Mouse (Mus musculus) hindbrain, embryonic 10.5 days (tissue): ENCODE data around the gene Srsf10. TPM values are rescaled to one million over a fixed set of nuclear protein-coding genes. Genes with fewer than 3 reads are reported as not detected.

Source experiments
- DNase-seq: peaks from one replicate; pipeline ENCODE4 v3.0.0-alpha.2; 2017; ENCODE audit warnings: low spot score
- H3K27ac ChIP-seq: fragments of 300-500 bp; sonication (generic); 2 replicates; pipeline ENCODE4 v1.5.1; 2016; ENCODE audit warnings: mild to moderate bottlenecking, moderate library complexity
- H3K27me3 ChIP-seq: fragments of 300-500 bp; sonication (generic); 2 replicates; pipeline ENCODE4 v1.6.1; 2016; ENCODE audit warnings: mild to moderate bottlenecking; ENCODE audit not compliant: poor library complexity, insufficient read depth, severe bottlenecking
- H3K36me3 ChIP-seq: fragments of 300-500 bp; sonication (generic); 2 replicates; pipeline ENCODE4 v1.6.1; 2016; ENCODE audit warnings: mild to moderate bottlenecking, moderate library complexity
- H3K4me1 ChIP-seq: fragments of 300-500 bp; sonication (generic); replicated peaks from 2 replicates; pipeline ENCODE4 v1.6.1; 2016; ENCODE audit warnings: mild to moderate bottlenecking
- H3K4me3 ChIP-seq: fragments of 300-500 bp; sonication (generic); 2 replicates; pipeline ENCODE4 v1.5.1; 2016; ENCODE audit warnings: mild to moderate bottlenecking, moderate library complexity
- H3K9me3 ChIP-seq: fragments of 300-500 bp; sonication (generic); 2 replicates; pipeline ENCODE4 v1.6.1; 2016; ENCODE audit warnings: mild to moderate bottlenecking, moderate library complexity
- WGBS: fragments of 180-500 bp; shearing (Covaris S2); methylation state at CpG from one replicate; pipeline ENCODE4 v1.1.7; 2016; 5-methylcytosine and 5-hydroxymethylcytosine counted together
- polyA plus RNA-seq: library from polyadenylated mRNA; unstranded; fragments of >200 nt; fragmentation: Nextera tagmentation; extraction: Ambion mirVana; gene quantifications from 2 replicates; pipeline ENCODE4 v1.2.1, GENCODE M21; 2016

The Srsf10 gene
- polyA plus RNA-seq: 283 and 352 TPM in 2 replicates

GRCm38 (mm10) chr4:135855536-135856222 lies at the start of gene Srsf10:
Srsf10 (plus strand) TSS chr4:135855747.
- peaks cover 20% of the 10 kb centered on the region for H3K36me3 ChIP-seq
- no peaks in the 10 kb centered on the region for H3K9me3 ChIP-seq
- peak within 1 kb of the TSS; percentile 99 for H3K27ac ChIP-seq
- DNase-seq: peak; percentile 99
- H3K27me3 ChIP-seq: no peaks in the 10 kb centered on the region
- H3K4me3 ChIP-seq: peak within 1 kb of the TSS; percentile 93
- H3K4me1 ChIP-seq: peaks cover 55% of the 10 kb centered on the region
- under 1% methylated on average over 67 of the region's 67 CpGs for WGBS

GRCm38 (mm10) chr4:135814896-135815295 lies 40.7 kb upstream of the Srsf10 start:
- Histone ChIP-seq H3K36me3 (no peaks in the 10 kb centered on the region), H3K4me3 (no peak overlapping the region), H3K4me1 (peaks cover 12% of the 10 kb centered on the region), H3K27ac (no peak overlapping the region), H3K9me3 (peaks cover 4% of the 10 kb centered on the region; the same call in 1 of the 2 replicates), H3K27me3 (no peaks in the 10 kb centered on the region)
- 86% methylated on average over 7 of the region's 7 CpGs for WGBS
- no peak for DNase-seq

- Histone ChIP-seq H3K4me3 (no peak overlapping the region), H3K27ac (no peak overlapping the region), H3K9me3 (peaks cover 4% of the 10 kb centered on the region; the same call in 1 of the 2 replicates), H3K27me3 (no peaks in the 10 kb centered on the region), H3K36me3 (no peaks in the 10 kb centered on the region), H3K4me1 (no peaks in the 10 kb centered on the region)
- DNase-seq: peak; percentile 44
- 45% methylated on average over 12 of the region's 12 CpGs for WGBS
Measured at GRCm38 (mm10) chr4:135816905-135817622, 38.5 kb upstream of the Srsf10 start.

- Histone ChIP-seq H3K27ac (no peak overlapping the region), H3K4me1 (no peaks in the 10 kb centered on the region), H3K27me3 (no peaks in the 10 kb centered on the region), H3K4me3 (no peak overlapping the region), H3K36me3 (no peaks in the 10 kb centered on the region), H3K9me3 (no peaks in the 10 kb centered on the region)
- no peak for DNase-seq
- WGBS: 79% methylated on average over 3 of the region's 3 CpGs
Measured at GRCm38 (mm10) chr4:135818366-135818765, 37.2 kb upstream of the Srsf10 start.

- Histone ChIP-seq H3K4me1 (peaks cover 4% of the 10 kb centered on the region; the same call in 1 of the 2 replicates), H3K27ac (no peak overlapping the region), H3K36me3 (no peaks in the 10 kb centered on the region), H3K27me3 (no peaks in the 10 kb centered on the region), H3K4me3 (no peak overlapping the region), H3K9me3 (no peaks in the 10 kb centered on the region)
- 67% methylated on average over 17 of the region's 17 CpGs for WGBS
- DNase-seq: peak; percentile 45
Measured at GRCm38 (mm10) chr4:135819826-135820526, 35.6 kb upstream of the Srsf10 start.

DNA sequence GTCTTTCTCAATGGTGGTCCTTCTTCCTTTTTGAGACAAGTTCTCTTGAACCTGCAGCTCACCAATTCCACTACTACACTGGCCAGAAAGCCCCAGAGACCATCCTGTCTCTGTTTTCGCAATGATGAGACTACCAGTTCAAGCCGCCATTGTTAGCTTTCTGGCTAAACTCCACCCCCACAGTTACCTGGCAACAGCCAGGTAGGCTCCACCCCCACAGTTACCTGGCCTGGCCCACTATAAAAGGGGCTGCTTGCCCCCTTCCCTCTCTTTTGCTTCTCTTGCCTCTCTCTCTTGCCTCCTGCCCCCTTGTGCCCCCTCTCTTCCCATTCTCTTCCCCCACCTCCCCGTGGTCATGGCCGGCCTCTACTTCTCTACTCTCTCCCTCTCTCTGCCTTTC lies 33.8 kb upstream of the Srsf10 start:
- H3K27me3 ChIP-seq: no peaks in the 10 kb centered on the region
- no peaks in the 10 kb centered on the region for H3K9me3 ChIP-seq
- no peaks in the 10 kb centered on the region for H3K36me3 ChIP-seq
- H3K4me1 ChIP-seq: peaks cover 4% of the 10 kb centered on the region; the same call in 1 of the 2 replicates
- WGBS: 85% methylated on average over 4 of the region's 4 CpGs
- no peak overlapping the region for H3K27ac ChIP-seq
- DNase-seq: no peak
- H3K4me3 ChIP-seq: no peak overlapping the region

- H3K27ac ChIP-seq: no peak overlapping the region
- H3K4me3 ChIP-seq: no peak overlapping the region
- H3K9me3 ChIP-seq: no peaks in the 10 kb centered on the region
- no peaks in the 10 kb centered on the region for H3K36me3 ChIP-seq
- H3K27me3 ChIP-seq: no peaks in the 10 kb centered on the region
- H3K4me1 ChIP-seq: peaks cover 6% of the 10 kb centered on the region
- DNase-seq: no peak
- WGBS: 78% methylated on average over 2 of the region's 2 CpGs
Measured at GRCm38 (mm10) chr4:135823298-135823697, 32.2 kb upstream of the Srsf10 start.

GRCm38 (mm10) chr4:135824254-135824653 lies 31.3 kb upstream of the Srsf10 start:
- Histone ChIP-seq H3K4me1 (peaks cover 15% of the 10 kb centered on the region), H3K27ac (no peak overlapping the region), H3K9me3 (no peaks in the 10 kb centered on the region), H3K27me3 (no peaks in the 10 kb centered on the region), H3K36me3 (no peaks in the 10 kb centered on the region), H3K4me3 (no peak overlapping the region)
- DNase-seq: no peak
- WGBS: 51% methylated on average over 8 of the region's 8 CpGs

DNA sequence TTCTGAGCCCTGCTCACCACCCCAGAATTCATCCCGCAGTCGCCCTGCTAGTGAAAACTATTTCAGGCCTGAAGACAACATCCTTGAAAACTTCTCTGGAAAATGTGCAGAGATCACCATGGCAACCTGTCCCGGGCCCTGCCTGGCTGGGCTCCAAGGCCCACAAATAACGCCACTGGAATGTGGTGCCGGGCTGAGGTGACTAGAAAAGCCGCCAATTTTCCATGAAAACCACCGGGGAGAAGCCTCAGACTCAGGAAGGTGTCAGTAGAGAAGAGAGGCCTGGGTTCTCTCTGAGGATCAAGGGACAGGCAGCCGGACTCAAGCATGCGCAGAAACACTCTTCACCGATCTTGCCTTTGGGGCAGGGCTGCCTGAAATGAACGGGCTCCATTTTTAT lies 27.1 kb upstream of the Srsf10 start:
- no peak overlapping the region for H3K4me3 ChIP-seq
- peaks cover 31% of the 10 kb centered on the region for H3K4me1 ChIP-seq
- peak; percentile 44 for DNase-seq
- 35% methylated on average over 11 of the region's 11 CpGs for WGBS
- H3K36me3 ChIP-seq: no peaks in the 10 kb centered on the region
- no peaks in the 10 kb centered on the region for H3K9me3 ChIP-seq
- peak overlapping the region; percentile 73 for H3K27ac ChIP-seq
- no peaks in the 10 kb centered on the region for H3K27me3 ChIP-seq

DNA sequence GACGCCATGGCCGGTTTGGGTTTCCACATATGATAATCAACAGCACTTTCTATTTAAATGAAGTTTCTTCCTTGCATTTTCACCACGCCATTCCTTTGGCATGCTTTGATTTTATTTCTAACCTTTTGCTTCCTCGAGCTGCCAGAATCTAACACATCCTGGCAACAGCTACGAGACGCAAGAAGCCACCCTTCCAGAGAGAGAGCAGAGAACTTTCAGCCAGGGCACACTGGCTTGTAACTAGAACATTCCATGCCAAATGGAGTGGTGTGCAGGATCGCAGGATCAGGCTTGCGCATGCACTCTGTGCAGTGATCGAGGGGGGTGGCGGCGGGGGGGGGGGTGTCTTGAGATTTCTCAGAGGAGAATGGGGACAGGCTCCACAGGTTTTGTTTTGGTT lies 23.5 kb upstream of the Srsf10 start:
- Histone ChIP-seq H3K27me3 (no peaks in the 10 kb centered on the region), H3K4me3 (no peak overlapping the region), H3K27ac (no peak overlapping the region), H3K4me1 (peaks cover 36% of the 10 kb centered on the region), H3K36me3 (no peaks in the 10 kb centered on the region), H3K9me3 (no peaks in the 10 kb centered on the region)
- 88% methylated on average over 11 of the region's 11 CpGs for WGBS
- DNase-seq: no peak

GRCm38 (mm10) chr4:135833301-135834123 lies 22.0 kb upstream of the Srsf10 start:
- Histone ChIP-seq H3K36me3 (no peaks in the 10 kb centered on the region), H3K9me3 (no peaks in the 10 kb centered on the region), H3K27me3 (no peaks in the 10 kb centered on the region), H3K4me1 (peaks cover 32% of the 10 kb centered on the region), H3K4me3 (no peak overlapping the region), H3K27ac (peak overlapping the region; percentile 81)
- WGBS: 58% methylated on average over 12 of the region's 12 CpGs
- peak; percentile 31 for DNase-seq

- Histone ChIP-seq H3K4me1 (peaks cover 25% of the 10 kb centered on the region), H3K27ac (peak overlapping the region; percentile 81), H3K27me3 (no peaks in the 10 kb centered on the region), H3K36me3 (no peaks in the 10 kb centered on the region), H3K4me3 (no peak overlapping the region), H3K9me3 (no peaks in the 10 kb centered on the region)
- no peak for DNase-seq
- 78% methylated on average over 8 of the region's 8 CpGs for WGBS
Measured at GRCm38 (mm10) chr4:135834124-135834717, 21.3 kb upstream of the Srsf10 start.
